Mouse (Mus musculus) spleen, postnatal 14 days (tissue): ENCODE data around the gene Uqcc1.

Experiments
- DNase-seq, 2 experiments: peaks; one replicate each; pipeline ENCODE4 v3.0.0; 2021 to 2022; ENCODE audit warnings: low spot score in 2 of 2

The Uqcc1 gene

DNA sequence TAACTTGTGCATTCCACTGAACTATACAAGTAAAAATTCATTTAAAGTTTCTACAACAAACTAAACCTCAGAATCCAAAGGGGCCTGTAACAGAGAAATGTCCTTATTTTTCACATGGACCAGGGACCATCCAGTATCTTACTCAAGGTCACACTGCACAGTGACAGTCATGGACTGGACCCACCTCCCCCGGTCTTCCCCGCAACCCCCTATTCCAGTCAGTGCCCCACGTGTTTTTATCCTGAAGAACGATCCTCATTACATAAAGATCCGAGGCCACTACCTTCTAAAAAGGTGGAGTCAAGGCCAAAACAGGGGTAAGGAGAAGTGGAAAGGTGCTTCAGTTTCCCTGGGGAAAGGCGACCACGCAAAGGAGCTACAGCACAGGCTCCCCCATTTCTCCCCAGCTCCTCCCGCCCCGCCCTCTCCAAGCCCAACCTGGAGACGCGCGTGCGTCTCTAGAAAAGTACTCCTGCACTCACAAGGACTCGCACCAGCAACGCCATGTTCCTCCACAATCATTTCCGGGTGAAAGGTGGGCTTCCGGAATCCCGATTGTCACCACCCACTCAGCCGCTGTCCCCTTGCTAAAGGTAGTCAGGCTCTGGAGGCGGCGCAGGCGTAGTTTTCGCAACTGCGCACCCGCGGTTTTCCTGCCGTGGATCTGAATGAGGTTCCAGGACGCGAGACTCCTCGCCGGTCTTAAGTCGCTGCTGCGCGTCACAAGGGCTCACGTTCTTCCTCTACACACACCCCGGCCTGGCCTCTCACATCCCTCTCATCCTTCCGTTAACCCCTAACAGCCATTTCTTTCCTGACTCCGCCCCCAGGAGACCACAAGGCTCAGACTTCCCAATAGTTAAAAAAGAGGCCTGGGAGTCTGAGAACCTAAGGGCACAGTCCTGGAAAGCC is at the start of gene Uqcc1:
TSS of gene Uqcc1 (minus strand) at position 780 of the 912 bp plus-strand sequence.
- DNase-seq = peak; percentile 66 to 82

DNA sequence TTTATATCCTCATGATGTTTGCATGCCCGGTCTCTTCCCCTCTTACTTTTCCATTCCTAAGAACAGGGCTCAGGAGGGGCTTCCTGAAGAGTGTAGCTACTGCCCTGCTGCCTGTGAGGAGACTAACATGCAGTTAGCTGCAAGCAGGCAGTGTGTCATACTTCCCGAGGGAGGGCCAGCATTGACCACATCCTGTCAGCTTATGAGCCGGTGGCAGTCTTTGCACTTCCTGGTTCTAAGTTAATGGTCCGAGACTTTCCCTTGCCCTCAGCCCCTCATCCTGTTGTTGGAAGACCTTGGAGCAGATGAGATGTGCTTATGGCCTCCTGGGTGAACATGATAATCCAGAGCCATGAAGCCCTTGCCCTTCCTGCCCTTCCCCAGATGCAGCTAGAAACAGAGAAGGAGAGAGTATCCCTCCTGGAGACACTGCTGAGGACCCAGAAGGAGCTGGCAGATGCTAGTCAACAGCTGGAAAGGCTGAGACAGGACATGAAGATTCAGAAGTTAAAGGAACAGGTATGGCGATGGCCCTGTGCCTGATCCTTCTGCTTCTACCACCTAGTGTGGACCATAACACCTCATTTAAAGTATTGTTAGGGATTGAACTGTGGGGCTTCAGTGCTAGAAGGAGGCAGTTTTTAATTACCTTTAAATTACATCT is 49.4 kb upstream of the Uqcc1 start:
- DNase-seq = peak in 1 of 2 experiments; percentile 52

DNA sequence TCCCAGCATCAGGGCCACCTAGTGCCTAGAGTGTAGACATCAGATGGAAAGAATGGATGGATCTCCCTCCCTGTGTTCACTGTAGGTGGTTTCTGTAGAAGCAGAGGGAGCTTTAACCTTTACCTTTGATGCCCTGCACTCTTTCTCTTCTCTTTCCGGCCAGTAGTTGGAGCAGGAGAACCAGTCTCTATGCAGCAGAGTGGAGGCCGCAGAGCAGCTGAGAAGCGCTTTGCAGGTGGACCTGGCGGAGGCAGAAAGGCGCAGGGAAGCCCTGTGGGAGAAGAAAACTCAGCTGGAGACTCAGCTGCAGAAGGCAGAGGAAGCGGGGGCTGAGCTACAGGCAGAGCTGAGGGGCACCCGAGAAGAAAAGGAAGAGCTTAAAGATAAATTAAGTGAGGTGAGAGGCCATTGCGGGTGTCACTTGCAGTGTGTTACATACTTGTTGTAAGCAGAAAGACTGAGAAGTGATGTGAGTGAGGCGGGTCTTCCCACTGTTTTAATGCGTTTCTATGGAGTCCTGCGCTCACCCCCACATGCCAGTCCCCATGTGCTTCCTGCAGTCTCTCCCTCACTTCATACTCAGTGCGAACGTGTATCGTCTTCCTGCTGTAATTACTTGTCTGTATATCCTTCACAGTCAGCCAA is 44.1 kb upstream of the Uqcc1 start:
- no peak for DNase-seq

DNA sequence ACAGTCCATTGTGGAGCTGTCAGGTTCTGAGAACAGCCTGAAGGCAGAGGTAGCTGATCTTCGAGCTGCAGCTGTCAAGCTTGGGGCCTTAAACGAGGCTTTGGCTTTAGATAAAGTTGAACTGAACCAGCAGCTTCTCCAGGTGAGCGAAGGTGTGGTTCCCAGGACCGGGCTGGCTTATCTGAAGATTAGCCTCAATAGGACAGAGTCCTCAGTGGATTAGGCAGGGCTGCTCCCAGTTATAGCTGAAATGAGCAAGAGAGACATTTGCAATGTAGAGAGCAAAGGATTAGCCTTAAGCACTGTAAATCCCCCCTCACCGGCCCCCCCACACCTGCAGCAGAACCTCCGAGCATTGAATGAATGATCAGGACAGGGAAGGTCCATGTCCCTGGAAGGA is 43.2 kb upstream of the Uqcc1 start:
- DNase-seq = no peak

DNA sequence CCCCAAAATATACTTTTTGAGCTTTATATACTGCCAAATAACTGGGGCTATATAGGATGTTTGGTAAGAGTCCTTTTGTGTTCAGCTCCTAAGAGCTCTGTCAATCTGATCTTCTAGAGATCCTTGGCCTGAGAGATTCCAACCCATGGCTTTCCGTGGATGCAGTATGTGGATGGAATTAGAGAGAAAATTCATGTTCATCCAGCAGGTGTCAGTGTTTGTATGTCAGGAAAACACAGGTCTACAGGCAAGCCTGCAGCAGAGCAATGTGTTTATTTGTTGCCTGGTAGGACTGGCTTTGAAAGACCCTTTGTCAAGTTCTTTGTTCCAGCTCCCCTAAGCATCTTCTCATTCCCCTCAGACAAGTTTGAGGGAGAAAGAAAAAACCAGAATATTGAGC is 32.9 kb upstream of the Uqcc1 start:
- DNase-seq = no peak

DNA sequence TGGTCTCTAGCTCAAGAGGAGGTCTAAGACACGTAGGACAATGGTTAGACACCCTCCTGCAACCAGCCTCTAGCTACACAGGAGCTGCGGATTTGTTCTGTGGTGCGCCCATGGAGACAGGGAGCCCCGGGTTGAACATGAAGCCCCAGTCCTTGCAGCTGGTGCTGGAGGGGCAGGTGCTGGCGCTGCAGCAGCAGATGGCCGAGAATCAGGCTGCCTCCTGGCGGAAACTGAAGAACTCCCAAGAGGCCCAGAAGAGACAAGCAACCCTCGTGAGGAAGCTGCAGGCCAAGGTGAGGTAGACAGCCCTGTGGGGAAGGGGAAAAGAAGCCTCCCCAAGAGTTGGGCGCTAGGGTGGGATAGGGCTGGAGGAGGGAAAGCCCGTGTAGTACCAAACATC is 31.8 kb upstream of the Uqcc1 start:
- DNase-seq = peak in 1 of 2 experiments; percentile 37

DNA sequence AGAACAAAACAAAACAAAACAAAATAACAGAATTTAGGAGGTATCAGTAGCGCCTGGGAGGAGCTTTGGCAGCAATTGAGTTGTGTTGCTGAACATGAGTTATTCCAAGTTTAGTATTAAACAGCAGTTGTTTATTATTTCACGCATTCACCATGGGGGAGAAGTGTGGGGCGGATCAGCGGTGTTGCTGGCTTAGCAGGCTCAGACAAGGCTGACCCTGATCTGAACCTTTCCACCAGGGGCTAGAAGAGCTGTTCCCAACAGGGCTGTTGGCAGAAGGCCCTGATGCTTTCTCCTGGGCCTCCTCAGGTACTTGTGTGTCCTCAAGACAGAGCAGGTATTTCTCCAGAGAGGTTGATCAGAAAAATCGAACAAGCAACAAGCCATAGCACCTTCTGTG is 29.9 kb upstream of the Uqcc1 start:
- DNase-seq = no peak

DNA sequence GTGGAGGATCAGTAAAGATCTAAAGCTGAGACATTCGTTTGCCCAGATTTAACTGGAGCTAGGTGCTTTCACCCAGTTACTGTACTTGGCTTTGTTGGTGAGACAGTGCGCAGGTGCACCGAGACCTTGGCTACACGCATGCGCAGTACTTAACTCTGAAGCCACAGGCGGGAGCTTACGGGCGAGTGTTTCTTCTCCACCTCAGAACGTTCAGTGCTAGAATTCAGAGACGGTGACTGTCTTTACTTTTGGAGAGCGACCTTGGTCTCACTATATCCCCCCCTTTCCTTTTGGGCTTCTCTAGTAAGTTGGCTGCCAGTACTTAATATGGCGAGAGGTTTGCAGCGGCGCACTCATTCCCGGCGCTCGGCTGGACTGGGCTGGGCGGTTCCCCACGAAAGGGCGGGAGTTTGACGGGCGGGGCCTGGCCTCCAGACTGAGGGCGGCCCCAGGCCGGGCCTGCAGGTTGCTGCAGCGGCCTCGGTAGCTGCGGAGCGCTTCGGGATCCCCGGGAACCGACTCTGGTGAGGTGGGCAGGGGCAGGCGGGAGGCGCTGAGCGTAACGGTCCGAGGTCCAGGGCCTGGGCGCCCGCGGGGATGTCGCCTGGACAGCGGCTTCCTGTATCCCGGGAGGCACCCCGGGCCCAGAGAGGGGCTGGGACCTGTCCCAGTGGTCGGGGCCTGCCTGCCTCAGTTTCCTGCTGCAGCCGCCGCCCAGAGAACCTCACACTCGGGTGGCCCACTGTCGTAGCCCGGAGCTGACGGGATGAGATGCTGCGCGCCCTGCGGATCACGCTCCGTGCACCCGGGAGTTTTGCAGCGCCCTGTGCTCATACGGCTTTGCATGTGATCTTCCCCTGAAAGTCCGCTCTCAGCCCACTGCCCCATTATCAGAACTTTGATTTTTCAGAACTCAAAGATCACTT is 26.3 kb upstream of the Uqcc1 start, which contains the start of gene Cep250:
TSS of gene Cep250 (plus strand) at position 325 of the 926 bp plus-strand sequence.
- peak; percentile 83 to 86 for DNase-seq

DNA sequence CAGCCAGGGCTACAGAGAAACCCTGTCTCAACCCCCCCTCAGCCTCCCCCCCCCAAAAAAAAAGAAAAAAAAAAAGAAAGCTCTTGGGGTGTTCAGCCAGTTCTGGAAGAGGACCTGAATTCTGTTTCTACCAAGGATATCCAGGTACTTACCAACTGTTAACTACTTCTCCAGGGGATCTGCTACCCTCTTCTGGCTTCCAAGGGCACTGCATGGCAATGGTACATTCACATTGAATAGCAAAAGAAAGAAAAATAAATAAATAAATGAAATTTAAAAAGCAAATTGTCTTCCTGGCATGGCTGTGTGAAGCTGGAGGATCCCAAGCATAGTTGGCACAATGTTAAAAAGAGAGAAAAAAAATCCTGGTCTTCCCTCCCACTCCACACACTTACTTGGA is 21.9 kb upstream of the Uqcc1 start:
- DNase-seq = no peak

DNA sequence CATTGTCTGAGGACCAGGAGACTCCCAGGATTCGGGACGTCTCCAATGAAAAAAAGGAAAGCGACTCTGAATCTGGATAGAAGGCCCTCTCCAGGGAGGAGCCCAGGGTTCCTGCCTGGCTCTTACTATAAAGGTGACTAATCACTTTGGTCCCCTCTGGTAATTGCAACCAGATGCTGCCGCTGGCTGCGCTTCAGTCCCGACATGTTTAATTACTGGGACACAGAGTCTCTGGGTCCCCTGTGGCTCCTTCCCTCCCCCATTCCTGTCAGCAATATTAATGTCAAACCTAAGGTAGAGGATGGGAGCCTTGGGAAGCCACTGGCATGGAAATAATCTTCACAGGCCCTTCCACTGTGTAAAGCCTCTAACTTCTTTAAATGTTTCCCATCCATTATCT is 19.3 kb upstream of the Uqcc1 start:
- no peak for DNase-seq

DNA sequence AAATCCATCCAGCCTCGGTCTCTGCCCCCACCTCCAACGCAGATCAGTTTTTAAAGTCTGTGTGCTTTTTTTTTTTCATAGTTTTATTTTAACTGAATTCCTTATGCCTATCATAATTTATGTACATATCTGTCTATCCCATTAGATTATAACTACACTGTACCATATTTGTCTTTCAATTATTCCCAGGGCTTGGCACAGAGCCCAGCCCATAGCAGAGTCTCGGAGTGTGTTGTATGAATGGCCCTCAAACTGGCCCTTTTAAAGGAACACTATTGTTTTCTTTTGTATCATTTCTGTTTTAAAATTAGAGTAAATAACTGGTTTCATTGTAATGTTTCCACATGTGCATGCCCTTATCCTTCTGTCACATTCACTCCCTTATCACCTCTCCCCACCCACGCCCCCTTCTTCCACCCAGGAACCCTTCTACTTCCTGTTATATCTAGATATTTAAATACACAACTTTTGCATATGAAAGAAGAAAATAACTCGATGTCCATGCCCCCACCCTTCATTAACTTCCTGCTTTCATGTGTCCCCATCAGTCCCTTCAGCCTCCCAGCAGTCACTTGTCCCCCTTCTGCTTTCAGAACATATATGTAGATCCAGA is 17.4 kb upstream of the Uqcc1 start:
- no peak for DNase-seq

DNA sequence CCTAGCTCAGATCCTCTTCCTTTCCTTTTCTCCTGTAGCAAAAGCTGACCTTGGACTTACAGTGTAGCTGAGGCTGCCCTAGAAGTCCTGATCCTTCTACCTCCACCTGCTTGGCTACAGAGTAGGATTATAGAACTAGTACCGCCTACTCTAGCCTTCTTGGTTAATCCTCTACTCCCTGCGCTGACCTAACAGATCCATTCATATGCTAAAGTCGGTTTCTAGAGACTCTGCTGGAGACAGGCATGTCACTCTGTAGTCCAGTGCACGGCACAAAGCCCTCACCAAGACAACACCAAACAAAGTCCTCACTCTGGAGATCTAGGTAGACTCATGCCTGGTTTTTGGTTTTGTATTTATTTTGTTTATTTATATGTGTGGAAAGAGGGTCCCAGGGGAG is 16.4 kb upstream of the Uqcc1 start:
- DNase-seq = no peak

DNA sequence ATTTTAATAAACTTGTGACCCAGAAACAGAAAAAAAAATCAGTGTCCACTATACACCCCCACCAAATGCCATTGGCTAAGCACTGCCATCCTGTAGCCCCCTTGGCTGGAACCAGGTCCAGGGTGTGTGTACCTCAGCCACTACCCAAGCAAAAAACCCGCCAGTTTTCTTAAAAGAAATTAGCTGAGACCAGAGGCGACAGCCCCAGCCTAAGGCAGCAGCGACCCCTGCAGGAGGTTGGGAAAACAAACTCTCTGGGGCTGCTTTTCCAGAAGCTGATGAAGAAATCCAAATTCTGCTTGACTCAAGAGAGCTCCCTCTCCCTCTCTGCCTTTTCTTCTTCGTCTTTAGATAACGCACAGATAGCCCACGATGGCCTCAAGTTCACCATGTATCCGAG is 16.0 kb upstream of the Uqcc1 start:
- peak; percentile 43 to 68 for DNase-seq

DNA sequence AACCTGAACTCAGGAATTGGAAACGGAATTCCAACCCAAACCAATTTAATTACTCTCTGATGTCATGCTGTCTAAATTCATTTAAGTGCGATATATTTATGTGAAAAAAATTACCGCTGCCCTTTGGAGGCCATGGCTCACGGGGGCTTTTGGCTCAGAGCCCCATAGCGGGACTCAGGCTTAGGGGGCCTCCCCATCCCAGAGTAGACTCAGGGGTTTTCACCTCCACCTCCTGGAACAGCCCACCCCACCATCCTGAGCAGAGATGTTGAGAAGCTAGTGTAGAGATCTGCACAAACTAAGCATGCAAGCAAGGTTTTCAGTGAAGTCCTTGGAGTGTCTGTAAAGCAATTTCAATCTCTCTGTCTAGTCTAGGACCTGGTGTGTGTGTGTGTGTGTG is 15.5 kb upstream of the Uqcc1 start:
- no peak for DNase-seq

DNA sequence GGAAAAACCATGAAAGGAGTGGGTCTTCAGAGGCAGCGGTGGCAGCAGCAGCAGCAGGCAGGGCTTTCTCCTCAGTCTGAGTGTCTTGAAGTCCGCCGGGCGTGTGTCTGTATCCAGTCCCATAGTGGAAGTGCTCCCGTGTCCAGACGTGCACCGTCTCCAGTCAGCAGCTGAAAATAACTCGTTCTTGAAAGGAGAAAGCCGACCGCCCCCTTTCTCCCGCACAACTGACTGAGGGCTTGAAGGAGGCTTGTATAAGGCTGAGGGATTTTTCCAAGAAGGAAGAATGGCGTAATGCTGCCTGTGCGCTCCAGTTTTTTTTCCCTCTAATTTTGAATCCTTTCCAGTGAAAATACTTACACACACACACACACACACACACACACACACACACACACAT is 15.0 kb upstream of the Uqcc1 start, which contains the start of gene Gdf5:
TSS of gene Gdf5 (minus strand) at position 244 of the 400 bp plus-strand sequence.
- DNase-seq = no peak

DNA sequence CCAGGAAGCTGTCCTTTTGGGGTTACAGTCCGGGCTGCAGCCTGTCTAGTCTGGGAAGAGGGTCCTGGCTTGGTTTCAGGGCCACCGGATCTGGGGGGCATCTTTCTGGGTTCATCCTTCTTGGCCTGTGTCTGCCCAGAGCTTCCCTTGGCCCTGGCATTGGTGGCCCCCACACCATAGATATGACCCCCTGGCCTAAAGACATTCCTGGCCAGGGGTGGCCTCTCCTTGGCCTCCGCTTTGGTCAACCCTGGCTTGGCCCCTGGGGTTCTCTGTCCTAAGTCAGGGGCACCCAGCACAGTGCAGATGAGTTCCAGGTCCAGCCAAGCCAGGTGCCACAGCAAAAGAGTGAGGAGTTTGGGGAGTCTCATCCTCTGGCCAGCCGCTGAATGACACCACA is 14.6 kb upstream of the Uqcc1 start:
- no peak for DNase-seq

DNA sequence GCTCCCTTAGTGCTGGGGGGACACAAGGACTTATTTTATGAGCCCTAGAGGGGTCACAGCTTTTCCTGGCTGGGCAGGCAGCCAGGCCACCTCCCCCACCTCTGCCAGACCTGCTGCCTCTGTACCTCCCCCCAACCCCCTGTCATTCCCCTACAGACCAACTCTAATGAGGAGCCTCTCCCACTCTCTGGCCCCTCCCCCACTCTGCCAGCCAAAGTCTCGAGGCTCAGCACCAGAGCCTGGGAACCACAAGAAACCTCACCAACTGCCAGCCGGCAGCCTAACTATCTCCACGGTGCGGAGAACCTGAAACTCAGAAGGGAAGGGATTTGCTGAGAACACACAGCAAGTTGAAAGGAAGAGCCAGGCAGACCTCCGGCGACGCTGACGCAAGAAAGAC is 13.4 kb upstream of the Uqcc1 start:
- no peak for DNase-seq

DNA sequence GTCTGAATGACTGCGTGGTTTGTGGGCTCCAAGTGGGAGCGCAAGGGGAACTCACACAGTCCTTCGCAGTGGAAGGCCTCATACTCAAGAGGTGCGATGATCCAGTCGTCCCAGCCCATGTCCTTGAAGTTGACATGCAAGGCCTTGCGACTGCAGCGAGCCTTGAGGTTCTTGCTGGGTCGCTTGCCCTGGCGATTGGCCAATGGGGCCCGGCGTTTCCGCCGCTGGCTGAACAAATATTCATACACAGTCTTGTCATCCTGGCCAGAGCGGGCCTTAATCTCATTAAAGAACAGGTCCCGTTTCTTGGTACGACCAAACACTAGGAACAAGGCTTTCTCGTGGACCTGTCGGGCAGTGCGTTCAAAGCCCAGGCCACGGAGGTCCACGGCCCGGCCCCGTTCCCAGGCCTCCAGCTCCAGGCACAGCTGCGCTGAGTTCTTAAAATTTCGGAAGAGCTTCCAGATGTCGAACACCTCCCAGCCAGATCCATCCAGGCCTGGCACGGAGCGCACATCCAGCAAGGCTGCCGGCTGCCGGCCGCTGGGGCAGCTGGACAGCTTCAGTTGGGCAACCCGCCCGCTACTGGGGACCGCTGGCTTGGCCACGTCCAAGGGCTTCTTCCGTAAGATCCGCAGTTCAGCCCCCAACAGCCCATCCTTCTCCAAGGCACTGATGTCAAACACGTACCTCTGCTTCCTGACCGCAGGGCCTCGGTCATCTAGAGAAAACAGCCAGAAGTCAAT is 11.8 kb upstream of the Uqcc1 start:
- no peak for DNase-seq

DNA sequence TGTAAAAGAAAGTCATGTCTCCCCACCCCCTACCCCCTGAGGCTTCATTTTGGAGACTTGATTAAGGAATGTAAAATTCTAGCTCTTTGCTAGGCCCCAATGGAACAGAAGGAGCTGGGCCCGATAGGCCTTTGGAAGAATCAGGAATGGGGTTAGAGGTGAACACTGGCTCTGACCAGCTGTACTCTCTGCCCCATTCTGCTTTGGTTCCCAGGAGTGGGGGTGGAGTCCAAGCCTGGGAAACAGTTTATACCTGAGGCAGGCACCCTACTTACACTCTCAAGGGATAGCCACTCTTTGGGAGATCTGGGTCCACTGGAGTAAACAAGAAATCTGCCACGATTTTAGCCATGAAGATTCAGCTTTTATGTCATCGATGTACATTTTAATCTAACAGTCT is 10.6 kb upstream of the Uqcc1 start, which contains the start of gene Gm15557:
TSS of gene Gm15557 (plus strand) at position 48 of the 400 bp plus-strand sequence.
- no peak for DNase-seq

DNA sequence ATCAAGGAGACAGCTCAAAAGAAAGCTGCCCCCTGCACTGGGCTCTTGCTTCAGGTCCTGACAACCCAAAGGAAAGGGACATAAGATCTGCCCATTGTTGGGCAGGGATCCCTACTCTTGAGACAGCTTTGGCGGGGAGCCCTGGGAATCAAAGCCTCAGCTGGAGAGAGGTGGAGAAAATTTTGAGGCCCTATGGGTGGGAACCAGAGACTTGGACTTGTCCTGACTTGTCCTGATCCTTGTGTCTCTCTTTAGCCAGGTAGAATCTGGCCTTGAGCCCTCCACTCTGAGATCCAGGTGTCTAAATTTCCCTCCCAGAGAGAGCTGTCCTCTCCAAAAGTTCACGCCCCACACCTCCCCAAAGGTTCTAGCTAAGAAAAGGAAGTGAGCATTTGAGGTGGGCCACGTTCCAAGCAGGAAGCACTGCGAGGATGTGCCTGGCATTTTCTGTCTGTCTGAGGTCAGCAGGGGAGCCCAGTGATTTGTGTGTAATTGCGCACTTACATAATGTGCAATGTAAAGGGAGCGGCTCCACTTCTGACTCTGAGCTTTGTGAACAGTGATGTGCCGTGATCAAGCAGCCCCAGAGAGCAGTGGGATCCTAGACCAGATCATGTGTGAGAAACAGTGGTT is 9.9 kb upstream of the Uqcc1 start:
- no peak for DNase-seq
